In genomic region chr9:96167168-96167585, GRCm38 (mm10) we compare ENCODE assay signal across 8 mouse cellular contexts. TPM values are rescaled to one million over a fixed set of nuclear protein-coding genes. Genes with fewer than 3 reads are reported as not detected.
DNase-seq lines count a peak whose midpoint lies in the region.

No protein-coding gene starts in this region.

- peak; percentile 89 for DNase-seq in ES-CJ7 (ENCODE audit: low read depth, low spot score)
- peak; percentile 84 for DNase-seq in adrenal gland, adult 2 months
- peak; percentile 74 for DNase-seq in embryo, embryonic 11 days
- DNase-seq in heart, adult 9 months (ENCODE audit: low spot score in 2 of 2): peak; percentile 34 to 67
- peak; percentile 10 to 62 for DNase-seq in layer of hippocampus, adult 18-20 months (ENCODE audit: low spot score in 2 of 2)
- peak; percentile 79 for DNase-seq in lung, postnatal 36 days
- peak; percentile 11 for DNase-seq in right cerebral cortex, postnatal 25 days
- DNase-seq in urinary bladder, postnatal 4 days (ENCODE audit: low spot score in 2 of 2): peak; percentile 56 to 75

RNA-seq across cellular contexts. Expression of gene Tfdp2, which starts 28.9 kb away (rescaled TPM):
- 10 to 100 TPM; 59.4 to 76.1 TPM for total RNA-seq in adrenal gland, adult 2 months (2021)
- polyA plus RNA-seq in adrenal gland, adult 2 months (2012; rRNA removed): 58.1 and 65.7 TPM in 2 replicates
- 10 to 100 TPM; 40.6 to 46.4 TPM for total RNA-seq in layer of hippocampus, adult 18-20 months (2021)

RNA-seq across cellular contexts. Expression of gene Gk5, which starts 48.0 kb away (rescaled TPM):
- total RNA-seq in adrenal gland, adult 2 months (2021): 1 to 10 TPM; 4.3 to 8.8 TPM
- polyA plus RNA-seq in adrenal gland, adult 2 months (2012; rRNA removed): 1.5 and 1.7 TPM in 2 replicates
- total RNA-seq in layer of hippocampus, adult 18-20 months (2021): 1 to 10 TPM; 3.3 TPM

Comparison
In these comparisons a context has a peak if more than half of its experiments do, and no peak if none do; other contexts are left out.
1. Peak in every context shown above with its lines: DNase-seq.
2. DNase-seq: peak in every context shown above with its lines; median percentile 89 in ES-CJ7; 84 in adrenal gland, adult 2 months; 79 in lung, postnatal 36 days; 74 in embryo, embryonic 11 days; 66 in urinary bladder, postnatal 4 days; 50 in heart, adult 9 months; 36 in layer of hippocampus, adult 18-20 months; 11 in right cerebral cortex, postnatal 25 days.